Mouse (Mus musculus) MEL-GATA-1-ER (cell line): ENCODE measurements around the gene Gli1.
"Not testable (repeated sequence)": the region's sequence is repeated elsewhere in the genome, so short reads cannot be mapped to it uniquely, and the experiment has no call there.

ENCODE experiments used
- DNase-seq: peaks from one replicate; pipeline ENCODE4 v3.0.0-alpha.2; 2012; ENCODE audit warnings: low read depth; ENCODE audit errors: extremely low read depth

Gli1 gene

GRCm38 (mm10) chr10:127322669-127323068, 19.1 kb downstream of the Gli1 start:
- DNase-seq = no peak

GRCm38 (mm10) chr10:127322178-127322577, 19.6 kb downstream of the Gli1 start:
- no peak for DNase-seq

- DNase-seq = no peak
Observed at GRCm38 (mm10) chr10:127321621-127322020, 20.2 kb downstream of the Gli1 start, which contains the start of gene Arhgap9. Gene Arhgap9, plus strand, starts transcription at chr10:127321964.

- no peak for DNase-seq
Observed at GRCm38 (mm10) chr10:127319969-127320368, 21.8 kb downstream of the Gli1 start.

- no peak for DNase-seq
Observed at GRCm38 (mm10) chr10:127318009-127318408, 23.8 kb downstream of the Gli1 start.

GRCm38 (mm10) chr10:127317277-127317676, 24.5 kb downstream of the Gli1 start:
- no peak for DNase-seq

GRCm38 (mm10) chr10:127314950-127315349, 26.8 kb downstream of the Gli1 start:
- DNase-seq = not testable (repeated sequence)

GRCm38 (mm10) chr10:127313516-127313915, 28.3 kb downstream of the Gli1 start:
- DNase-seq = not testable (repeated sequence)

GRCm38 (mm10) chr10:127312858-127313257, 28.9 kb downstream of the Gli1 start:
- no peak for DNase-seq

GRCm38 (mm10) chr10:127312356-127312676, 29.5 kb downstream of the Gli1 start:
- peak; percentile 79 for DNase-seq

- peak; percentile 91 for DNase-seq
Observed at GRCm38 (mm10) chr10:127311476-127312355, 30.1 kb downstream of the Gli1 start, which contains the start of gene Mars. Gene Mars, minus strand, starts transcription at chr10:127311786.

GRCm38 (mm10) chr10:127310523-127311475, 31.0 kb downstream of the Gli1 start:
- no peak for DNase-seq

GRCm38 (mm10) chr10:127309167-127309566, 32.6 kb downstream of the Gli1 start:
- not testable (repeated sequence) for DNase-seq

GRCm38 (mm10) chr10:127303136-127303535, 38.6 kb downstream of the Gli1 start:
- no peak for DNase-seq

- DNase-seq = no peak
Observed at GRCm38 (mm10) chr10:127300361-127300760, 41.4 kb downstream of the Gli1 start.

- no peak for DNase-seq
Observed at GRCm38 (mm10) chr10:127297015-127297871, 44.5 kb downstream of the Gli1 start.

GRCm38 (mm10) chr10:127295986-127296794, 45.6 kb downstream of the Gli1 start:
- no peak for DNase-seq

GRCm38 (mm10) chr10:127294895-127295510, 46.8 kb downstream of the Gli1 start:
- DNase-seq = no peak

GRCm38 (mm10) chr10:127293590-127294113, 48.1 kb downstream of the Gli1 start:
- no peak for DNase-seq
